Mouse (Mus musculus) heart, postnatal 0 days (tissue): ENCODE measurements around the gene Ube4b.

ENCODE experiments used
- CTCF ChIP-seq: IDR thresholded peaks from 2 replicates; pipeline ENCODE4 v1.5.1; 2016; ENCODE audit warnings: antibody characterized with exemption, control low read depth, low read depth
- EP300 ChIP-seq: IDR thresholded peaks from 2 replicates; pipeline ENCODE4 v1.6.1; 2016; ENCODE audit warnings: antibody characterized with exemption, low read depth

- no peak for TF ChIP-seq CTCF
- TF ChIP-seq EP300: no peak
These were observed 140.9 kb downstream of the Ube4b start for GRCm38 (mm10) chr4:149285691-149286090.
